Mouse (Mus musculus) spleen, embryonic (tissue): ENCODE results near the gene 2210418O10Rik.
"Not testable (repeated sequence)": the region's sequence is repeated elsewhere in the genome, so short reads cannot be mapped to it uniquely, and the experiment has no call there.

Source experiments
- CTCF ChIA-PET: fragments of 350-600 bp; sonication (Branson Sonifier 250); formaldehyde crosslinking; loops from one replicate; lab custom pipeline; 2022; lab: Charles Lee

2210418O10Rik gene

GRCm38 (mm10) chr2:176226269-176226668 is at the start of gene 2210418O10Rik:
2210418O10Rik (plus strand) TSS chr2:176226569.
- CTCF ChIA-PET: not testable (repeated sequence)

GRCm38 (mm10) chr2:176248519-176248918 is 22.1 kb downstream of the 2210418O10Rik start:
- CTCF ChIA-PET: not testable (repeated sequence)
